Mouse (Mus musculus) spleen, postnatal 10 days (tissue): ENCODE measurements around the gene Gm42688.
A peak's percentile ranks its signal among the peaks of the same experiment; 100 is the strongest.

ENCODE experiments used
- DNase-seq, 2 experiments: peaks; one replicate each; pipeline ENCODE4 v3.0.0; 2021 to 2022; ENCODE audit warnings: low spot score in 2 of 2

Gene Gm42688

GRCm38 (mm10) chr6:83101316-83101687 lies at the start of gene Gm42688, which contains the start of gene Ccdc142:
Gene Gm42688 (plus strand): TSS chr6:83101617.
Gene Ccdc142 (plus strand): TSS chr6:83101601.
- DNase-seq, result peak in 1 of 2 experiments; percentile 93

DNA sequence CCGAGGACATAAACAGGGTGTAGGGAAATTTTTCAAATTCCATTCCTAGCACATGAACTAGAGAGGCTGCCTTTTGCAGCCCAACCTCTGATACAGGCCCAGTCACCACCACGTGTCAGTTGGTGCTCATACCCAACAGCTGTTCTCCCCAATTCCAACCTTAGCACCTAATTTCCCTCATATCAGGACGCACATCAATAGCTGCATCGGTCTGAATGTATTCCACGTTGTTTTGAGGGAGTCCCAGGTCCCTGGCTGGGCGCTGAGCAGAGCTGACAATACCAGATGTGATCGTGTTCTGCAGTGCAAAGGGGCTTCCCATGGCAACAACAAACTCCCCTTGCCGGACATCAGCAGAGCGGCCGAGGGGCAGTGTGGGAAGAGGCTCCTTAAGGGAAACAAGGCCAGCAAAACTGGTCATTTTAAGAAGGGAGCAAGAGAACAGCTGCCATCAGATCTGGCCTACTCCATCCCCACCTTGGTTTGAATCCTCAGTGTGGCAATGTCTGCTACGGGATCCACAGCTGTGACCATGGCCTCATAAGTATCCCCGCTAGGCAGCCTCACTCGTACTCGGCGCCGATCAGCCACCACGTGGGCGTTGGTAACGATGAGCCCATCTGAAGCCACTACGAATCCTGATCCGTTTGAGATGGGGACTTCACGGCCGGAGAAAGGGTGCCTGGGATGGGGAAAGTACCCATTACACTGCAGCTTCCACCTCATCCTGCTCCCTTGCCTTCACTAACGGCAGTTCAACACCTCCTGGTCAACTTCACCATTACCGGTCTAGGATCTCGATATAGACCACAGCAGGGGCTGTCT lies 48.1 kb upstream of the Gm42688 start:
- peak; percentile 54 to 68 for DNase-seq

DNA sequence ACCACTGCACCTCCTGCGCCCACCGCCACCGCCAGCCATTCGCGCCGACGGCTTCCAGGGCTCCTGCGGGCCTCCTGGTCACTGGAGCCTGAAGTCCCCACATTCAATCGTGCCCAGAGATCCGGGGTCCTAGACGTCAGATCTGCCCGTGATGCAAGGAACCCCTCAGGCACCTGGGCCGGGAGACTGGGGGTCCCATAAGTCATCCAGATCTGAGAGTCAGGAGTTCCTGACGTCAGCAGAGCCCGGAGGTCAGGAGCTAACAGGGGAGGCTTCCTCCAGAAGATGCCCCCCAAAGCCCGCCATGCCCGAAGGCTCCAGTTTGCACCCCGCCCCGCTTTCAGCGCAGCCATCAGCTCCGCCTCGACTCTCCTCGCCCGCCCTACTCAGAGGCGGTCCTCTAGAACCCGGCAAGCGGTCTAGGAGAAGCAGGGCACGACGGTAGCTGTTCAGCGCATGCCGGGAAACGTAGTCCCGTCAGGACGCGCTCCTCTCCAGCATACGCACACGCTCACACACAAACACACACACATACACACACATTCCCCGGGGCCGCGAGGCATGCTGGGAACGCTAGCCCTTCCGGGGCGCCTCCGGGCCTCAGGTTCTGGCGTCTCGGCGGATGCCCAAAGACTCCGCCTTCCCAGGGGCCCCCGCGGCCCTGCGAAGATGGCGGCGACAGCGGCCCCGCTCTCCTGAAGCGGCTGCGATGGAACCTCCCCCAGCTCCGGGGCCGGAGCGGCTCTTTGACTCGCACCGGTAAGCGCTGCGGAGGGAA lies 47.2 kb upstream of the Gm42688 start, which contains the start of gene Aup1:
Gene Aup1, plus strand, starts transcription at position 448 of the 778 bp plus-strand sequence.
- peak; percentile 96 to 98 for DNase-seq

DNA sequence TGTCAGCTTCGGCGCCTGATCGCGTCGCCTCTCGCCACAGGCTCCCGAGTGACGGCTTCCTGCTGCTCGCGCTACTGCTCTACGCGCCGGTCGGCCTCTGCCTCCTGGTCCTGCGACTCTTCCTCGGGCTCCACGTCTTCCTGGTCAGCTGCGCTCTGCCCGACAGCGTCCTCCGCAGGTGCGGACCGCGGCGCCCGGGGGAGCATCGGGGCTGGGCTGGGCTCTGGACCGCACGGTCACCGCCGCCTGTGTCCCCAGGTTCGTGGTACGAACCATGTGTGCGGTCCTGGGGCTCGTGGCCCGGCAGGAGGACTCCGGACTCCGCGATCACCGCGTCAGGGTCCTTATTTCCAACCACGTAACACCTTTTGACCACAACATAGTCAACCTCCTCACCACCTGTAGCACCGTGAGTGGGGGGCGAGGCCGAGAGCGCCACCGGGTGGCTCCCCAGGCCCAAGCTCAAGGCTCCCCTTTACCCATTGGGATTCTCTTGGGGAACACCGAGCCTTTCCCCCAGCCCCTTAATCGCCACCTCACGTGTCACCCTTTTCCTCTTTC lies 46.5 kb upstream of the Gm42688 start, which contains the start of gene Htra2:
Gene Htra2, minus strand, starts transcription at position 403 of the 561 bp plus-strand sequence.
- DNase-seq, result no peak

GRCm38 (mm10) chr6:83057790-83058189 lies 43.6 kb upstream of the Gm42688 start, which contains the start of gene Dqx1:
Gene Dqx1 (plus strand): TSS chr6:83057844.
- DNase-seq, result no peak

DNA sequence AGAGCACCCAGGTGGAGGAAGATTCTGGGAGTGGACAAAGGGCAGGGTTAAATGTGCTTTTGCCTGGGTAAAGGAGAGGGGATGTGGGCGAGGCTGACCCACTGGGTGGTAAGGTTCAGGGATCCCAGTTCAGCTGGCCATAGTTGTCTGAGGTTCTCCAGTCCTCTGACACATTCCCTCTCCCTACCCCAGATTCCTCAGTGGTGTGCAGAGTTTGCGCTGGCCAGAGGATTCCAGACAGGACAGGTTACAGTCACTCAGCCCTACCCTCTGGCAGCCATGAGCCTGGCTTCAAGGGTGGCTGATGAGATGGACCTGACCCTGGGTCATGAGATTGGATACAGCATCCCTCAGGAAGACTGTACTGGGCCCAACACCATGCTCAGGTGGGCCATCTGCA lies 42.7 kb upstream of the Gm42688 start:
- DNase-seq, result no peak

- no peak for DNase-seq
Observed at GRCm38 (mm10) chr6:83065995-83066394, 35.4 kb upstream of the Gm42688 start.

DNA sequence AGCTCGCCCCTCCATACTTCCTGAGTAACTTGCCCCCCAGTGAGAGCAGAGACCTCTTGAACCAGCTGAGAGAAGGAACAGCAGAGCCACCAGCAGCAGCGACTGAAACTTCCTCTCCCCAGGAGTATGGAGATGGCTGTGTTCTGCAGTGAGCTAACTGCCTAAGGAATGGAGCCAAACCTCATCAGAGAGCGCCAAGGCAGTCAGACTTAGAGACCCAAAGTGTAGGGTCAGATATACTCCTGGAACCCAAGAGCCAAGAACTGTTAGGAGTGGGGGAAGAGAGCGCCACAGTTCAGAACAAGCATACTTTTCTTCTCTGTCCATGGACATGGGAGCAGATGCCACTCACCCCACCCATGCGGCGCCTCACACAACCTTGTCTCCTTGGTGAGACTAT lies 35.0 kb upstream of the Gm42688 start:
- no peak for DNase-seq

DNA sequence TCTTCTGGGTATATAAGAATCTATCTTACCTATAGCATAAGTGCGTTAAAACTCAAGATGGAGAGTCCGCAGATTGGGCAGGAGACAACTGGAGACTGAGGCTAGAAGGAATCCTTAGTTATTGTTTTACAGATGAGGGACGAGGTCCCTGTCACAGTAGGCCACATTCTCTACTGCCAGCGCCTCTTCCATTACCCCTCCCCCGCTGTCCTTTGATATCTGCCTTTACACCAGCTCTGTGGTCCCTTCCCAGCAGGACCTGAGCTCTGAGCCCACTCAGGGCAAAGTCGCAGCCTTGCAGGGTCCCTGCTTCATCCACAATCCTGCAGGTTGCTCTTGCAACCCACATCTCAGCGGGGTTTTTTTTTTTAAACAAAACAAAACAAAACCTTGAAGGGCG lies 33.2 kb upstream of the Gm42688 start:
- no peak for DNase-seq

DNA sequence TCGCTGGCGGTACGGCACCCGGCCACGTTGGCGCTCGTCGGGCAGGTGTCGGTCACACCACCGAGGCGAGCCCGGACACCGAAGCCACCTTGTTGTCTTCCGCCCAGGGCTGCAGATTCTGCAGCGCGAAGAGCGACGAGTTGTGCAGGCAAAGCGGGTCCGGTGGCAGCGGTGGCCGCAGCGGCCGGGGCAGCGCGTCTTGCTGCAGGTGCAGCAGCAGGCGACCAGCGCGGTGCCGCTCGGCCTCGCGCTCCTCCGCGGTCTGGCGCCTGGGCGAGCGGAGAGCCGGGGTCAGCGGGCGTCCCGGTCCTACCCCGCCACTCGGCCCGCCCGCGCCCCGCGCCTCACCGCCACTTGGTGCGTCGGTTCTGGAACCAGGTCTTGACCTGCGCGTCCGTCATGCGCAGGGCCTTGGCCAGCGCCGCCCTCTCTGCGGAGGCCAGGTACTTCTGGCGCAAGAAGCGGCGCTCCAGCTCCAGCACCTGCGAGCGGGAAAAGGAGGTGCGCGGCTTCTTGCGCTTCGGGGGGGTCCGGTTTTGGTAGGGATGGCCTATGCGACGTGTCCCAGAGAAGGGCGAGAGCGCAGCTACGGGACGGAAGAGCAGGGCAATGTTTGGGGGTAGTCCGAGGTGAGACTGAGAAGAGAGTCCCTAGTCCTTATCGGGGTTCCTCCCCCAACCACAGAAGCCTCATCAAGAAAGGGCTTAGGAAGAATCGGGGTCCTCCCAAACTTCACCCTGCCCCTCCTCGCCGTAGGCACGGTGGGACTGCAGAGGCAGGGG lies 32.5 kb upstream of the Gm42688 start:
- DNase-seq, result no peak

- DNase-seq, result no peak
Observed at GRCm38 (mm10) chr6:83069488-83070246, 31.8 kb upstream of the Gm42688 start.

DNA sequence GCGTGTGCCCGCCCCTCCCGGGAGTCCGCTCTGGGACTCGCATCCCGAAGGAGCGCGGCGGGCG lies 31.3 kb upstream of the Gm42688 start, which contains the start of gene Tlx2:
Gene Tlx2, minus strand, starts transcription at position 47 of the 64 bp plus-strand sequence.
- DNase-seq, result no peak

DNA sequence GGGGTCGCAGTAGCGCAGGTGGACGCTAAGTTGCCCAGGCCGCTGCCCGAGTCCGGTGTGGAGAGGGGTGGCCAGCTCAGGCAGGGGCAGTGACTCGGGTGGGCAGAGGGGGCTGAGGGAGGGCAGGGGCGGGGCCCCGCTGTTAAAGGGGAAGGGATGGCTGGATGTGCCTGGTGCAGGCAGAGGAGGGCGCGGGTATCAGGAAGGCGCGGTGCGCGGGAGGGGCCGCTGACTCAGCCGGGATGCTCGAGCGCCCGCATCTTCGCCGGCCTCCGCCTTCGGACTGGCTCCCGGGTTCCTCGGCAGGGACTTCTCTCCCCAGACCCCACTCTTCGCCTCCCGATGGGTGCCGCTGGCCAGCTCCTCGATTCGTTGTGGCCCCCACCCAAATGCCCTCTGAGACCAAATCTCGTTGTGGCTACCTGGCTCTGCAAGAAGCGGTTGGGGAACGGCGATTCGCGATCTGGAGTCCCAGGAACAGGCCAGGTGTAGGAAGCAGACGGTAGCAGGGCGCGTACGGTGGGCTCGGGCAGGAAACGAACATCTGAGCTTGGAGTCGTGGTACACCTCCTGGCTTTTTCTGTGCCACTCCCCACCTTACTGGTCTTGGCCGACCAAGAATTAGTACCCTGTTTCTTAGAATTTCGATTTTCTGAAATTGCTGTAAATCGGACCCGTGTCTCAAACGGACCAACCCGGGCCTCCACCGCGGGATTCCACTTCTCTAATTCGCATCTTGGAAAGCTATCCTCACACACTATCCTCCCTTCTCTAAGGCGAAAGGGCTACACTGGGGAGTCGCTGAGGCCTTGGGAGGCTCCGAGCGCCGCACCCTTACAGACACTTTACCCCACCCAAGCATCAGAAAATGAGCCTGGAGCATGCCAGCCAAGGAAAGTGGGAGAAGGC lies 30.9 kb upstream of the Gm42688 start:
- DNase-seq, result peak in 1 of 2 experiments; percentile 47

DNA sequence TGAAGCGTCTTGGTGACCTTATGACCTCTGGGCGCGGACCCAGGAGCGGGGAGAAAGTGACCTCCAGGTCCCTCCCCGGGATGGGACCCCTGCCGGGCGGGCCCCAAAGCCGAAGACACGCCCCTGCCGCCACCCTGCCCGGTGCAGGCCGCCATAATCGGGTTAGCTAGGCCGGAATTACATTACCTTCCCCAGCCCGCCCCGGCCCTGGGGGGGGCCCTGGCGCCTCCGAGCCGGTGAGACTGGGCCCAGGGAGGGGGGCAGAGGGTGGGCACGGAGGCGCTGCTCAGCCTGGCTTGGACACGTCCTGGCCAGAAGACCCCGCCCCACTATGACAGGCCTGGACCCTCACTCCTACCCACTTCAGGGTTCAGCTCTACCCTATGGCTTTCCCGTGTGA lies 30.2 kb upstream of the Gm42688 start:
- no peak for DNase-seq

DNA sequence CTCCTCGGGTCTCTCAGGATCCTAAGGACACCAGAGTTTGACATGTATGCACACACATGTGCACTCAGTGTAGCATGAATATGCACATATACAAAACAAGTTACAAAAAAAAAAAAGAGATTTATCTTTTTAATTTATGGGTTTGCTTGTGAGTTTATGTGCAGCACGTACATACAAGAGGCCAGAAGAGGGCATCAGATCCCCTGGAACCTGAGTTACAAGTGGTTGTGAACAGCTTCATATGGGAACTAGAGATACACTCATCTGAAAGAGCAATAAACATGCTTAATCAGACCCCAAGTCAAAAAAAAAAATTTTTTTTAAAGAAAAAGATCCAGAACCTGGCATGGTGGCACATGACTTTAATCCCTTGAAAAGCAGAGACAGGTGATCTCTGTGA lies 26.4 kb upstream of the Gm42688 start:
- no peak for DNase-seq

- no peak for DNase-seq
Observed at GRCm38 (mm10) chr6:83077630-83078323, 23.6 kb upstream of the Gm42688 start, which contains the start of gene Pcgf1. Gene Pcgf1 (plus strand): TSS chr6:83077869.

- peak; percentile 100 for DNase-seq
Observed at GRCm38 (mm10) chr6:83078324-83078858, 23.0 kb upstream of the Gm42688 start.

- DNase-seq, result no peak
Observed at GRCm38 (mm10) chr6:83080210-83080609, 21.2 kb upstream of the Gm42688 start.

- DNase-seq, result no peak
Observed at GRCm38 (mm10) chr6:83083497-83083896, 17.9 kb upstream of the Gm42688 start.
